Mouse (Mus musculus) forebrain, postnatal 0 days (tissue): ENCODE data around the gene Emg1. TPM values are rescaled to one million over a fixed set of nuclear protein-coding genes. Genes with fewer than 3 reads are reported as not detected.
A peak's percentile ranks its signal among the peaks of the same experiment; 100 is the strongest.

Experiments used
- ATAC-seq: fragments of 200-750 bp; cut with Nextera tagmentation; 2 replicates; pipeline ENCODE4 v1.8.0; 2017; ENCODE audit warnings: mild to moderate bottlenecking, moderate library complexity
- DNase-seq: peaks from one replicate; pipeline ENCODE4 v3.0.0-alpha.2; 2015
- H3K27ac ChIP-seq: fragments of 300-500 bp; sonication (generic); 2 replicates; pipeline ENCODE4 v1.5.1; 2014; ENCODE audit warnings: low read depth, mild to moderate bottlenecking, antibody characterized with exemption, low read length, moderate library complexity, mixed read lengths
- H3K27me3 ChIP-seq: fragments of 300-500 bp; sonication (generic); 2 replicates; pipeline ENCODE4 v1.6.1; 2014; ENCODE audit warnings: mild to moderate bottlenecking, low read length, mixed read lengths; ENCODE audit not compliant: insufficient read depth
- H3K36me3 ChIP-seq: fragments of 300-500 bp; sonication (generic); 2 replicates; pipeline ENCODE4 v1.6.1; 2014; ENCODE audit warnings: mild to moderate bottlenecking, moderate library complexity; ENCODE audit not compliant: insufficient read depth
- H3K4me1 ChIP-seq: fragments of 300-500 bp; sonication (generic); 2 replicates; pipeline ENCODE4 v1.6.1; 2014; ENCODE audit warnings: antibody characterized with exemption; ENCODE audit not compliant: insufficient read depth
- H3K4me2 ChIP-seq: fragments of 300-500 bp; sonication (generic); 2 replicates; pipeline ENCODE4 v1.6.1; 2014; ENCODE audit warnings: low read depth, mild to moderate bottlenecking, moderate library complexity
- H3K4me3 ChIP-seq: fragments of 300-500 bp; sonication (generic); 2 replicates; pipeline ENCODE4 v1.5.1; 2014; ENCODE audit warnings: low read depth, low read length, mixed read lengths
- H3K9ac ChIP-seq: fragments of 300-500 bp; sonication (generic); 2 replicates; pipeline ENCODE4 v1.6.1; 2014; ENCODE audit warnings: mild to moderate bottlenecking
- H3K9me3 ChIP-seq: fragments of 300-500 bp; sonication (generic); 2 replicates; pipeline ENCODE4 v1.6.1; 2016; ENCODE audit warnings: low read length
- CTCF ChIP-seq: sonication (generic); IDR thresholded peaks from 2 replicates; pipeline ENCODE4 v1.5.1; 2016; ENCODE audit warnings: antibody characterized with exemption, control low read depth, low read depth
- WGBS: fragments of 180-500 bp; shearing (Covaris S2); extraction: QIAGEN DNeasy Blood & Tissue Kit; methylation state at CpG from one replicate; pipeline ENCODE4 v1.1.7; 2014; 5-methylcytosine and 5-hydroxymethylcytosine counted together
- polyA plus RNA-seq: library from polyadenylated mRNA; unstranded; fragments of >200 nt; fragmentation: Nextera tagmentation; extraction: Ambion mirVana; gene quantifications from 2 replicates; pipeline ENCODE4 v1.2.1, GENCODE M21; 2015
- total RNA-seq: library from RNA; depleted of rRNA; stranded (reverse); fragments of >200 nt; gene quantifications from 2 replicates; pipeline ENCODE4 v1.2.3, GENCODE M21; 2014

Gene Emg1
- total and polyA plus RNA-seq, 2 experiments from 2014 or later, result 96.2 to 105 TPM

- ATAC-seq, result no peak
- 87% methylated on average over 7 of the region's 7 CpGs for WGBS
Observed at GRCm38 (mm10) chr6:124664256-124664655, 47.7 kb downstream of the Emg1 start.

GRCm38 (mm10) chr6:124663424-124663795 lies 48.6 kb downstream of the Emg1 start:
- Histone ChIP-seq H3K27me3 (no peaks in the 10 kb centered on the region), H3K4me3 (peak overlapping the region; percentile 48), H3K9ac (peak overlapping the region; percentile 47), H3K9me3 (no peaks in the 10 kb centered on the region), H3K4me1 (0 out of 2 replicates have a peak, but pooled peaks cover 4% of the 10 kb centered on the region), H3K4me2 (peak overlapping the region; percentile 64), H3K36me3 (no peaks in the 10 kb centered on the region), H3K27ac (peak overlapping the region; percentile 62)
- WGBS, result 21% methylated on average over 13 of the region's 13 CpGs
- no peak for TF ChIP-seq CTCF
- no peak for ATAC-seq
- no peak for DNase-seq

More at GRCm38 (mm10) chr6:124664256-124664655, 47.7 kb downstream of the Emg1 start:
- Histone ChIP-seq H3K4me3 (no peak overlapping the region), H3K27me3 (no peaks in the 10 kb centered on the region), H3K4me1 (0 out of 2 replicates have a peak, but pooled peaks cover 4% of the 10 kb centered on the region), H3K4me2 (no peak overlapping the region), H3K9ac (no peak overlapping the region), H3K36me3 (no peaks in the 10 kb centered on the region), H3K9me3 (no peaks in the 10 kb centered on the region), H3K27ac (no peak overlapping the region)
- no peak for TF ChIP-seq CTCF
- no peak for DNase-seq

GRCm38 (mm10) chr6:124662477-124663423 lies 49.2 kb downstream of the Emg1 start, which contains the start of gene Lpcat3:
Lpcat3 (plus strand) TSS chr6:124663027.
- Histone ChIP-seq H3K4me3 (peak within 1 kb of the TSS; percentile 48), H3K36me3 (no peaks in the 10 kb centered on the region), H3K4me2 (peak within 1 kb of the TSS; percentile 64), H3K4me1 (0 out of 2 replicates have a peak, but pooled peaks cover 4% of the 10 kb centered on the region), H3K9ac (peak within 1 kb of the TSS; percentile 47), H3K27me3 (no peaks in the 10 kb centered on the region), H3K9me3 (no peaks in the 10 kb centered on the region), H3K27ac (peak within 1 kb of the TSS; percentile 62)
- peak; percentile 95 for ATAC-seq
- peak; percentile 98 for DNase-seq
- peak; percentile 78 for TF ChIP-seq CTCF
- whole genome bisulfite sequencing, result under 1% methylated on average over 76 of the region's 87 CpGs

GRCm38 (mm10) chr6:124661995-124662394 lies 50.0 kb downstream of the Emg1 start:
- 0 out of 2 replicates have a peak, but pooled peaks cover 4% of the 10 kb centered on the region for H3K4me1 ChIP-seq
- peak overlapping the region; percentile 64 for H3K4me2 ChIP-seq
- TF ChIP-seq CTCF, result no peak
- ATAC-seq (no peak), DNase-seq (no peak)
- H3K4me3 ChIP-seq, result peak overlapping the region; percentile 48
- WGBS, result 19% methylated on average over 6 of the region's 6 CpGs
- peak overlapping the region; percentile 62 for H3K27ac ChIP-seq
- peak overlapping the region; percentile 47 for H3K9ac ChIP-seq
- H3K9me3 ChIP-seq, result no peaks in the 10 kb centered on the region
- H3K36me3 ChIP-seq, result no peaks in the 10 kb centered on the region
- H3K27me3 ChIP-seq, result no peaks in the 10 kb centered on the region

GRCm38 (mm10) chr6:124661156-124661806 lies 50.7 kb downstream of the Emg1 start:
- Histone ChIP-seq H3K36me3 (no peaks in the 10 kb centered on the region), H3K9ac (no peak overlapping the region), H3K27me3 (no peaks in the 10 kb centered on the region), H3K4me1 (0 out of 2 replicates have a peak, but pooled peaks cover 4% of the 10 kb centered on the region), H3K4me2 (no peak overlapping the region), H3K27ac (no peak overlapping the region), H3K9me3 (no peaks in the 10 kb centered on the region), H3K4me3 (no peak overlapping the region)
- no peak for DNase-seq
- no peak for ATAC-seq
- 91% methylated on average over 4 of the region's 4 CpGs for WGBS
- no peak for TF ChIP-seq CTCF

GRCm38 (mm10) chr6:124658067-124658466 lies 53.9 kb downstream of the Emg1 start:
- Histone ChIP-seq H3K4me2 (no peak overlapping the region), H3K27me3 (no peaks in the 10 kb centered on the region), H3K4me1 (0 out of 2 replicates have a peak, but pooled peaks cover 4% of the 10 kb centered on the region), H3K27ac (no peak overlapping the region), H3K9ac (no peak overlapping the region), H3K4me3 (no peak overlapping the region), H3K36me3 (no peaks in the 10 kb centered on the region), H3K9me3 (peaks cover 5% of the 10 kb centered on the region; the same call in 1 of the 2 replicates)
- DNase-seq, result no peak
- TF ChIP-seq CTCF, result no peak
- 91% methylated on average over 2 of the region's 2 CpGs for WGBS
- ATAC-seq, result no peak
